Mouse (Mus musculus): ENCODE measurements around the gene Hoxa7.

The Hoxa7 gene

GRCm38 (mm10) chr6:52239625-52240388, 18.2 kb upstream of the Hoxa7 start:
- no peak for DNase-seq (ENCODE audit: low spot score in 2 of 2)

GRCm38 (mm10) chr6:52238976-52239375, 17.3 kb upstream of the Hoxa7 start:
- no peak for DNase-seq (ENCODE audit: low spot score in 2 of 2)

GRCm38 (mm10) chr6:52238155-52238545, 16.5 kb upstream of the Hoxa7 start:
- no peak for DNase-seq (ENCODE audit: low spot score in 2 of 2)

GRCm38 (mm10) chr6:52237346-52238154, 15.9 kb upstream of the Hoxa7 start:
- DNase-seq (ENCODE audit: low spot score in 2 of 2), result no peak

- no peak for DNase-seq (ENCODE audit: low spot score in 2 of 2)
Measured at GRCm38 (mm10) chr6:52236806-52237205, 15.2 kb upstream of the Hoxa7 start.

- no peak for DNase-seq (ENCODE audit: low spot score in 2 of 2)
Measured at GRCm38 (mm10) chr6:52235866-52236265, 14.2 kb upstream of the Hoxa7 start.

GRCm38 (mm10) chr6:52235267-52235666, 13.6 kb upstream of the Hoxa7 start:
- DNase-seq (ENCODE audit: low spot score in 2 of 2), result no peak

- no peak for DNase-seq (ENCODE audit: low spot score in 2 of 2)
Measured at GRCm38 (mm10) chr6:52234428-52235140, 12.9 kb upstream of the Hoxa7 start.

GRCm38 (mm10) chr6:52233546-52234427, 12.1 kb upstream of the Hoxa7 start:
- no peak for DNase-seq (ENCODE audit: low spot score in 2 of 2)

GRCm38 (mm10) chr6:52232984-52233545, 11.4 kb upstream of the Hoxa7 start:
- DNase-seq (ENCODE audit: low spot score in 2 of 2), result no peak

GRCm38 (mm10) chr6:52232568-52232965, 10.9 kb upstream of the Hoxa7 start:
- no peak for DNase-seq (ENCODE audit: low spot score in 2 of 2)

- no peak for DNase-seq (ENCODE audit: low spot score in 2 of 2)
Measured at GRCm38 (mm10) chr6:52231885-52232567, 10.4 kb upstream of the Hoxa7 start.

GRCm38 (mm10) chr6:52230516-52231165, 9.0 kb upstream of the Hoxa7 start, which contains the start of gene Hoxa9:
Hoxa9 (minus strand) TSS chr6:52231089.
- no peak for DNase-seq (ENCODE audit: low spot score in 2 of 2)

- no peak for DNase-seq (ENCODE audit: low spot score in 2 of 2)
Measured at GRCm38 (mm10) chr6:52229558-52230416, 8.1 kb upstream of the Hoxa7 start.

- no peak for DNase-seq (ENCODE audit: low spot score in 2 of 2)
Measured at GRCm38 (mm10) chr6:52228475-52229465, 7.1 kb upstream of the Hoxa7 start.

GRCm38 (mm10) chr6:52227470-52228222, 6.0 kb upstream of the Hoxa7 start:
- DNase-seq (ENCODE audit: low spot score in 2 of 2), result no peak

Measured in frontal cortex, postnatal 14 days (tissue).